Mouse (Mus musculus) bone marrow macrophage, adult 2 months (primary cell): Measurements from ENCODE around the gene Dnah17.

Source experiments
- CTCF ChIP-seq: IDR thresholded peaks from 2 replicates; pipeline ENCODE4 v1.5.1; 2012; ENCODE audit warnings: low read depth, mild to moderate bottlenecking, low read length, moderate library complexity
- POLR2A ChIP-seq: IDR thresholded peaks from 2 replicates; pipeline ENCODE4 v1.6.1; 2012; ENCODE audit warnings: mild to moderate bottlenecking, low read depth, low read length, borderline replicate concordance

DNA sequence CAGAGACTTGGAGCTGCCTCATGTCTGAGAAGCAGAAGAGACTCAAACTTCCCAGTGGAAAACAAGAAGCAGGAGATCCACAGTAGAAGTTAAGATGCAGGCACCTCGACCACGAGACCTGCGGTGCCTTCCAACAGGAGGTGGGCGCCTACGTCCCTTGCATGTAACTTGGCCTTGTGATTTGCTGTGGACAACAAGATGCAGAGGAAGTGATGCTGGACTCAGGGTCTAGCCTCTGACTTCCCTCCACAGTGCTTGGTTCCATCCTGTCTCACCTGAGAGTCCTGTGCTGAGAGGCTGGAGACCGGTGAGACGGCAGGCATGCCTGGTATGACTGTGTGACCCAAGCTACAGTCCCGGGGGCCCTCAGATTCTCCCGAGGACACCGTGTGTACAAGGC is 16.0 kb upstream of the Dnah17 start:
- TF ChIP-seq POLR2A = no peak
- no peak for TF ChIP-seq CTCF
